Mouse (Mus musculus): Measurements from ENCODE around the gene H2-Eb1. TPM values are rescaled to one million over a fixed set of nuclear protein-coding genes. Genes with fewer than 3 reads are reported as not detected.

The H2-Eb1 gene
- total RNA-seq, 1 experiment from 2014 or later = 17.9 TPM

- no peak for ATAC-seq (replicated peaks; ENCODE audit: low read depth, poor library complexity, severe bottlenecking)
Measured at GRCm38 (mm10) chr17:34312185-34312584, 6.5 kb downstream of the H2-Eb1 start.

DNA sequence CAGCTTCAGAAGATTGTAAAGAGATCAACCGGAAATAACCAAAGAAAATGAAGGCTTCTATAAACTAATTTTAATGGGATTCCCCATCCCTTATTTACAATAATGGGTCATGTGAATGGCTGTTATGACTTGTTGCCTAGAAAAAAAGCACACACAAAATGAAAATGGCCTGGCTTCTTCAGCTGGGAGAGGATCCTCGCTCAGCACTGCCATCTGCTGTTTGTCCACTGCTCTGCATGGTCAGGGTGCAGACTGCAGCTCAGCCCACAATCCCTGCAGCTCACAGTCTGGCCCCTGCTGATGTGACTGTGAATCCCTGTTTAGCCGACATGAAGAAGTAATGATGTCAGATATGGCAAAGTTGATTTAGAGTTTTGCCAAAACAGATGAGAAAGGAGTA is 7.7 kb downstream of the H2-Eb1 start:
- ATAC-seq (replicated peaks; ENCODE audit: low read depth, poor library complexity, severe bottlenecking) = peak; percentile 88

GRCm38 (mm10) chr17:34314286-34314685 is 8.6 kb downstream of the H2-Eb1 start:
- ATAC-seq (replicated peaks; ENCODE audit: low read depth, poor library complexity, severe bottlenecking) = no peak

GRCm38 (mm10) chr17:34315512-34315911 is 9.8 kb downstream of the H2-Eb1 start:
- ATAC-seq (replicated peaks; ENCODE audit: low read depth, poor library complexity, severe bottlenecking) = no peak

DNA sequence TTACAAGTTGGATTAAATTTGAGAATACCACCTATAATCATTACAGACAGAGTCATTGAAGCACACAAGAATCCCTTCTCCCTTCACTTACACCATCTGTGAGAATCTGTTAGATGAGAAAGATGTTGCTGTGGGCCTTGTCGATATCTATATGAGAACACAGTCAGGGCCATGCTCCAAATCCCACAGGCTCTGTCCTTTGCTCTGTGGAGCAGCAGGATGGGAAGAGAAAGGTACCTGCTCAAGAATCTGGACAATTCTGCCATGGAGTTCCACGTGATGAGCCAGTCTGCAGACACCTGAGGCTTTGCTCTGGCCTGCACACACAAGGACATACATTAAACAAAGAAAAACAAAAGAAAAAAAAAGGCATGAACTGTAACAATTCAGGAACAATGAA is 11.0 kb downstream of the H2-Eb1 start:
- ATAC-seq (replicated peaks; ENCODE audit: low read depth, poor library complexity, severe bottlenecking) = no peak

DNA sequence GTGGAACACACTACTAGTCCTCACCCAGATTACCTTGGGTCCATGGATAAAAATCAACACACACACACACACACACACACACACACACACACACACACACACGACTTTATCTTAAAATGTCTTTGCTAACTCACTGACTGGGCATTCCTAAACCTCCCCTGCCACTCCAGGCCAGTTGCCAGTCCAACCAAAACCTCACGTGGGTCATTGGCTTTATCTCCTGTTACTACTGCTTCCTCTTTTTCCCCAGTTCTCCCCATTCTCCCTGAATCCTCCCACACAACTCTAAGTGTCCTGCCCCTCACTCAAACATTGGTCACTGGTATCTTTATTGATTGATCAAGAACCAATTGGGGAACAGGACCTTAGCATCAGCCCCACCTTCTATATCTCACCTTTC is 11.6 kb downstream of the H2-Eb1 start:
- peak; percentile 68 for ATAC-seq (replicated peaks; ENCODE audit: low read depth, poor library complexity, severe bottlenecking)

DNA sequence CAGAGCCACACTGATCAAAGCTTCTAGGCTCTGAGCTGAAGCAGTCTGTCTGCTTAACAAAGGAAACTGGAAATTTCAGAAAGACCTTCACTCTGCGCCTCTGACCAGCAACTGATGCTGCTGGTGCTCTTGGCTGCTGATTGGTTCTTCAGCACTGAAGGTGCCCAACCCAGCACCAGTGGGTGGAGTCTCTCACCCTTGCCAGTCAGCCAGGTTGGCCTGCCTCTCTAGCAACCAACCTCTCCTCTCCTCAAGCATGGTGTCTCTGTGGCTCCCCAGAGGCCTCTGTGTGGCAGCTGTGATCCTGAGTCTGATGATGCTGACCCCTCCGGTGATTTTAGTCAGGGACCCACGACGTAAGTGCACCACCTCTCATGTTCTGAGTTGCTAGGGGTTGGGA is 19.8 kb downstream of the H2-Eb1 start, which contains the start of gene H2-Eb2:
H2-Eb2 (plus strand) TSS at position 230 of the 400 bp plus-strand sequence.
- ATAC-seq (replicated peaks; ENCODE audit: low read depth, poor library complexity, severe bottlenecking) = peak; percentile 52; the same call in 1 of the 2 replicates

- no peak for ATAC-seq (replicated peaks; ENCODE audit: low read depth, poor library complexity, severe bottlenecking)
Measured at GRCm38 (mm10) chr17:34326373-34326772, 20.7 kb downstream of the H2-Eb1 start.

DNA sequence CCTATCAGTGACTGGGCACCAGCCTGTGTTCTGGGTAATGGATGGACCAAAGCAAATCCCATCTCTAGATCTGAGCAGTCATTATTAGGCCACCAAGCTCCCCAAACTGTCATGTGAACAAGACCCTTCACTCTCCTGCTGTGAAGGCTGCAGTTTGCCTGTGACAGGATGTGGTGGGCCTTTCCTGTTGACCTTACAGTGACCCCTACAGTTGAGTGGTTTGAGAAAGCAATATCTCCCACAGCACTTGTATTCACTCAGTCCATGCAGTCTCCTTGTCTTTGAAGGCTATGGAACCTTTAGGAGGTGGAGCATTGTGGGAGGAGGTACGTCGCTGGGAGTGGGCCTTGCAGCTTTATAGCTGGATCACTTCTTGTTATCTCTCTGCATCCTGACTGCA is 24.1 kb downstream of the H2-Eb1 start:
- peak; percentile 88 for ATAC-seq (replicated peaks; ENCODE audit: low read depth, poor library complexity, severe bottlenecking)

- no peak for ATAC-seq (replicated peaks; ENCODE audit: low read depth, poor library complexity, severe bottlenecking)
Measured at GRCm38 (mm10) chr17:34331200-34331599, 25.5 kb downstream of the H2-Eb1 start.

DNA sequence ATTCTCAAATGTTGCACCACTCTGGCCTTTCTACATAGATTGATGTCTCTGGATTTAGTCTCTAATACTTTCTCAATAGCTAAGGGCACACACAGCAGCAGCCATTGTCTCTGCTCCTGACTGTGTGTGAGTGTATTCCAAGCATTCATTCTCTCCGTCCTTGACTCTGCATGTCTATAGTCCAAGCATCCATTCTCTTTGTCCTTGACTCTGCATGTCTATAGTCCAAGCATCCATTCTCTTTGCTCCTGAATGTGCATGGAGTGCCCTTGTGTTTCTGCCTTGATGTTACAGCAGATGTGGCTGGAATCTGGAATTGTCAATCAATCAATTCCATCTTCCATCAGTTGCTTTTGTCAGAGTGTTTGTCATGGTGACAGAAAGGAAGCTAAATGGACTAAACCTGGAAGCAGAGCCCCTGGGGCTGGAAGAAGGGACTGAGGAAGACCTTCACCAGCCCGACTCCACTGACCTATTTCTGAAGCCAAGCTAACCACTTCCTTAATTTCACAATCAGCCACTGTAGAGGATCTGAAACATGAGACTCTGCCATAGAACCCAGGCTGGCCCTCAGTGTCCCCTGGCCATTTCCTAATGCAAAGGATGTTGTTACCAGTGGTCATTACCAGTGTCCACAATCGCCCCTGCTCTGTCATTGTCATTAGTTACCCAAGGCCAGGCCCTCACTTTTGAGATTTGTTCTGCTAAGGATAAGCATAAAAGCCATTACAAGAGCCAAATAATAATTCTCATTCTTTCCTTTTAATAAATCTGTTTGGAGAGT is 35.1 kb downstream of the H2-Eb1 start:
- peak; percentile 85 for ATAC-seq (replicated peaks; ENCODE audit: low read depth, poor library complexity, severe bottlenecking)

DNA sequence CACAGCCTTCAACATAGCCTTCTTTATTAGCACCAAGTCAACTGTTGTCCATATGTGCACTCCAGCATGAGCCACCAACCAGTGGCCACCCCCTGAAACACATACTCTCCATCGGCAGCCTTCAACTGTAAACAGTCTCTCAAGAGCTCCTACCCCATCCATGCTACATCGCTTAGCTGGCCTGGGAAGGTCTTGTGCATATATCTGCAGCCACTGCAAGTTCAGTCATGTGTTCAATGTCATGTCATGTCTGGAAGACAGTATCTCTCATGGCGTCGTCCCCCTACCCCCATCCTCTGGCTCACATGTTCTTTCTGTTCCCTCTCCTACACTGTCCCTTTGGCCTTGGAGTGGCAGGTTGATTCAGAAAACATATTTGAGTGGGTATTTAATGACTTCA is 39.2 kb downstream of the H2-Eb1 start:
- no peak for ATAC-seq (replicated peaks; ENCODE audit: low read depth, poor library complexity, severe bottlenecking)

GRCm38 (mm10) chr17:34345486-34345885 is 39.8 kb downstream of the H2-Eb1 start:
- ATAC-seq (replicated peaks; ENCODE audit: low read depth, poor library complexity, severe bottlenecking) = no peak

- ATAC-seq (replicated peaks; ENCODE audit: low read depth, poor library complexity, severe bottlenecking) = peak; percentile 56
Measured at GRCm38 (mm10) chr17:34346041-34346440, 40.4 kb downstream of the H2-Eb1 start.

- ATAC-seq (replicated peaks; ENCODE audit: low read depth, poor library complexity, severe bottlenecking) = peak; percentile 85
Measured at GRCm38 (mm10) chr17:34347606-34348308, 42.1 kb downstream of the H2-Eb1 start.

DNA sequence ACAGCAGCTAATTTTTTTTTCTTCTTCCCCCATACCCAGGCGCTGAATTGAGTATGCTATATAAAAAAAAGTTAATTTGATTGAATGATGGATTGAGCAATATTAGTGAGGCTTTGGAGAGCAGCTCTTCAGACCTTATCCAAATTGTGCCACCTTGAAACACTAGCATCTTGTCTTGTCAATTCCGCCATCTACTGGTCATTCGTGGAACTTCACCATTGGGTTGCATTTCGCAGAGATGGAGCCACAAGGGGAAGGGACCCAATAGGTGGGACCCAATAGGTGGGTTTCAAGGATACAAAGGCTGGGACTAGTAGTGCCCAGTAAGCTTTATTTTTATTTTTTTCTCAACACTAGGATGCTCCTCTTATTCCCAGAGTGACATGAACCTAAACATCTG is 43.8 kb downstream of the H2-Eb1 start:
- ATAC-seq (replicated peaks; ENCODE audit: low read depth, poor library complexity, severe bottlenecking) = peak; percentile 62

- 0 out of 2 replicates have a peak, but pooled peaks have one; percentile 15 for ATAC-seq (replicated peaks; ENCODE audit: low read depth, poor library complexity, severe bottlenecking)
Measured at GRCm38 (mm10) chr17:34354539-34354938, 48.9 kb downstream of the H2-Eb1 start, which contains the start of gene Btnl2. Btnl2 (plus strand) TSS chr17:34354822.

DNA sequence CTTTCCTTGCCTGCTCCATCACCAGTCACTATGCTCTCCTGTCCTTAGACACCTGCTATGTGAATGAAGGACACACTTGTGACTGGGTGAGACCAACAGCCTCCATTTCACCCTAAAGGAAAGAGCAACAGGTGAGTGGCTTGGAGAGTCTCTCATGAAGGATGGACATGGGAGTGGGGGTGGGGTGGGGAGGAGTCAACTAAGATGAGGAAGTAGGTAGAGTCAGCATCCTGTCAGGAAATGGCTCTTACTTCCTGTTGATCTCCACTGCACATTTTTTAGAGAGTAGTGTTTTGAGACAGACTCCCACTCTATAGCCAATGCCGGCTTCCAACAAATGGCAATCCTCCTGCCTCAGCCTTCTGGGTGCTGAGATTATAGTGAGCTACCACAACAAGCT is 49.3 kb downstream of the H2-Eb1 start:
- ATAC-seq (replicated peaks; ENCODE audit: low read depth, poor library complexity, severe bottlenecking) = peak; percentile 47

DNA sequence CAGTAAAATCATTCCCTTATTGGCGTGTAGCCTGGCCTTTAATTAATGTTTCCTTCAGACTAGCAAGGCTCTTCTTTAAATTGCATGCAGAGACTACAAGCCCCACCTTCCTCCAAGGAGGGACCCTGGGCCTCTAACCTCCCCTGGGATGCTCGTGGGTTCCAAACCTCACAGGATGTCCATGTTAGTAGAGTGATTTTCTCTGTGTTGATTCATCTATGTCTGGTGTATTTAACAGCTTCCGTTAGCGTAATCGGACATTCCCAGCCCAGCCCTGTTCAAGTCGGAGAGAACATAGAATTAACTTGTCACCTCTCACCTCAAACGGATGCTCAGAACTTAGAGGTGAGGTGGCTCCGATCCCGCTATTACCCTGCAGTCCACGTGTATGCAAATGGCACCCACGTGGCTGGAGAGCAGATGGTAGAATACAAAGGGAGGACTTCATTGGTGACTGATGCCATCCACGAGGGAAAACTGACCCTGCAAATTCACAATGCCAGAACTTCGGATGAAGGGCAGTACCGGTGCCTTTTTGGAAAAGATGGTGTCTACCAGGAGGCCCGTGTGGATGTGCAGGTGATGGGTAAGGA is 57.4 kb downstream of the H2-Eb1 start:
- ATAC-seq (replicated peaks; ENCODE audit: low read depth, poor library complexity, severe bottlenecking) = no peak

DNA sequence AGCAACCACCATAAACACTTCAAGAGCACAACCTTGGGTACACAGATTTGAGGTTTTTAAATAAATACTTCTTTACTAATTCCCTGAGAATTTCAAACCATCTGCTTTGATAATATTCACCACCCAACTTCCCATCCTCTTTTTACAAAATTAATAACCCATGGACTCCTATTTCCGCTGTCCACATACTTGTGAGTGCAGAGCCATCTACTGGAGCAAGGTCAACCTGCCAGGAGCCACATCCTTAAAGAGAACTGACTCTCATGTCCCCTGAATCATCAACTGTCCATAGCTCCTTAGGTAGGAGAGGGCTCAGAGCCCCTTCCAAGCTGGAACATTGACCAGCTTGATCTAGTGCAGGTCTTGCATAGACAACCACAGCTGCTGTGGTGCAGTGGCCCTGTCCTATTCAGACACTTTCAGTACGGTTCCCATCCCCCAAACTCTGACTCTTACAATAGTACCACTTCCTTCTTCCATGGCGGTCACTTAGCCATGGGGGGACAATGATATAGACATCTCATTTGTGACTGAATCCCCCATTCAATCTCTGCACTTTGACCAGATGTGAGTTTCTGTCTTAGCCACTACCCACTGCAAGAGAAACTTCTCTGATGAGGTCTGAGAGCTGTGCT is 58.1 kb downstream of the H2-Eb1 start:
- no peak for ATAC-seq (replicated peaks; ENCODE audit: low read depth, poor library complexity, severe bottlenecking)

All from common myeloid progenitor, adult 5-6 weeks (primary cell).